Mouse (Mus musculus) thymus, adult 2 months (tissue): ENCODE results near the gene Gm45717.

Source experiments
- CTCF ChIP-seq: fragments of 200-500 bp; IDR thresholded peaks from 2 replicates; pipeline ENCODE4 v1.5.1; 2012; ENCODE audit warnings: mild to moderate bottlenecking, control low read depth, low read length, moderate library complexity, borderline replicate concordance; ENCODE audit not compliant: control insufficient read depth, poor library complexity, insufficient read depth; ENCODE audit errors: extremely low read depth
- POLR2A ChIP-seq: fragments of 200-500 bp; IDR thresholded peaks from 2 replicates; pipeline ENCODE4 v1.6.1; 2012; ENCODE audit warnings: mild to moderate bottlenecking, low read length, control low read depth, moderate library complexity; ENCODE audit not compliant: control insufficient read depth, poor library complexity, insufficient read depth; ENCODE audit errors: extremely low read depth

- TF ChIP-seq CTCF (no peak), POLR2A (no peak)
Observed at GRCm38 (mm10) chr7:140960026-140960425, 4.3 kb upstream of the Gm45717 start.
